Mouse (Mus musculus): Measurements from ENCODE around the gene Abcc1.

- TF ChIP-seq CTCF (IDR thresholded peaks at IDR 0.05; ENCODE audit: low read depth) (no peak), EP300 (IDR thresholded peaks at IDR 0.05; ENCODE audit: low read depth) (no peak)
Measured at GRCm38 (mm10) chr16:14432996-14433395, 71.6 kb downstream of the Abcc1 start.

Data from heart, postnatal 0 days (tissue).